Mouse (Mus musculus): ENCODE results near the gene Ppp1ca.

DNA sequence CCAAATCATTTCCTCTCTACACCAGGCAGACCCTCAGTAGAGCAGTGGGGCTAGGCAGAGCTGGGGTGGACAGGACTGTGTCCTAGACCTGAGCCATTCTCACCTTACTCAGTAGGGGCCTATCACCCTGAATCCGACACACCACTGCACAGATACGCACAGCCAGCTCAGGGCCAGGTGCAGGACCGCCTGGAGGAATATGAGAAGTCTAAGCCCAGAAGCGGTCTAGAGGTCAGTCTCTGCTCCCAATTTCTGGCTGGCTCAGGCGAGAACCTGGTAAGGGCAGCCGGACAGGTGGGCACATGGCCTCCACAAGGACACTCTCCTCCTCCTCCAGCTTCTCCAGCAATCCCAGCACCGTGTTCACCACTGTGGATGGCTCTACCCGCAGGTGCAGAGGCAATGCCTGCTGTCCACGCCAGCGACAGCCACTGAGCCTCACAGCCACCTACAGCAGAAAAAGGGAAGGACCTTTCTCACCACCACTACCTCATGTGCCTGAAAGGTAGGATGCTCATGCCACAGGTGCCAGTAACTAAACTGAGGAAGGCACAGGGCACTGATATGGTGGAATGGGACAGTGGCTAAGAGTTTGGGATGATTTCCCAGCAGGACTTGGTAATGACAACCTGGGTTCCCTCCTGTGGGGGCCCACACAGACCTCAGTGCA is 21.0 kb upstream of the Ppp1ca start:
- TF ChIP-seq CTCF (IDR thresholded peaks at IDR 0.05) (no peak), POLR2A (IDR thresholded peaks at IDR 0.05; ENCODE audit: insufficient read depth, low read depth, low read length) (no peak), EP300 (IDR thresholded peaks at IDR 0.05; ENCODE audit: insufficient read depth, low read depth, low read length) (no peak)

Data from heart, adult 2 months (tissue).